Mouse (Mus musculus) kidney, postnatal 0 days (tissue): ENCODE measurements around the gene Cdkn2d. TPM values are rescaled to one million over a fixed set of nuclear protein-coding genes. Genes with fewer than 3 reads are reported as not detected.

Experiments
- ATAC-seq: fragments of 200-750 bp; cut with Nextera tagmentation; replicated peaks from 2 replicates; pipeline ENCODE4 v1.8.0; 2017; ENCODE audit warnings: low read depth, moderate number of reproducible peaks, moderate TSS enrichment, moderate library complexity; ENCODE audit not compliant: low FRiP score
- DNase-seq: peaks from one replicate; pipeline ENCODE4 v3.0.0-alpha.2; 2016; ENCODE audit warnings: low spot score
- H3K27ac ChIP-seq: fragments of 300-500 bp; sonication (generic); 2 replicates; pipeline ENCODE4 v1.5.1; 2014; ENCODE audit warnings: mild to moderate bottlenecking
- H3K27me3 ChIP-seq: fragments of 300-500 bp; sonication (generic); 2 replicates; pipeline ENCODE4 v1.6.1; 2014; ENCODE audit warnings: low read length, mixed read lengths; ENCODE audit not compliant: insufficient read depth
- H3K36me3 ChIP-seq: fragments of 300-500 bp; sonication (generic); 2 replicates; pipeline ENCODE4 v1.6.1; 2014; ENCODE audit warnings: low read length, mixed read lengths; ENCODE audit not compliant: insufficient read depth
- H3K4me1 ChIP-seq: fragments of 300-500 bp; sonication (generic); replicated peaks from 2 replicates; pipeline ENCODE4 v1.6.1; 2014; ENCODE audit warnings: antibody characterized with exemption, low read length, mixed read lengths; ENCODE audit not compliant: insufficient read depth
- H3K4me2 ChIP-seq: fragments of 300-500 bp; sonication (generic); 2 replicates; pipeline ENCODE4 v1.6.1; 2014; ENCODE audit warnings: mild to moderate bottlenecking, low read length, moderate library complexity, mixed read lengths
- H3K4me3 ChIP-seq: fragments of 300-500 bp; sonication (generic); replicated peaks from 2 replicates; pipeline ENCODE4 v1.5.1; 2014; ENCODE audit warnings: low read depth, low read length
- H3K9ac ChIP-seq: fragments of 300-500 bp; sonication (generic); 2 replicates; pipeline ENCODE4 v1.6.1; 2014; ENCODE audit warnings: low read depth, low read length
- H3K9me3 ChIP-seq: fragments of 300-500 bp; sonication (generic); replicated peaks from 2 replicates; pipeline ENCODE4 v1.6.1; 2016; ENCODE audit warnings: low read length, inconsistent platforms, mixed read lengths
- CTCF ChIP-seq: IDR thresholded peaks from 2 replicates; pipeline ENCODE4 v1.5.1; 2016; ENCODE audit warnings: antibody characterized with exemption, low read depth, mild to moderate bottlenecking, moderate library complexity
- WGBS: fragments of 180-500 bp; shearing (Covaris S2); extraction: QIAGEN DNeasy Blood & Tissue Kit; methylation state at CpG from one replicate; pipeline ENCODE4 v1.1.7; 2014; 5-methylcytosine and 5-hydroxymethylcytosine counted together
- polyA plus RNA-seq: library from polyadenylated mRNA; unstranded; fragments of >200 nt; fragmentation: Nextera tagmentation; extraction: Ambion mirVana; gene quantifications from 2 replicates; pipeline ENCODE4 v1.2.1, GENCODE M21; 2015

The Cdkn2d gene
- polyA plus RNA-seq, 1 experiment from 2014 or later, result 31.4 TPM

DNA sequence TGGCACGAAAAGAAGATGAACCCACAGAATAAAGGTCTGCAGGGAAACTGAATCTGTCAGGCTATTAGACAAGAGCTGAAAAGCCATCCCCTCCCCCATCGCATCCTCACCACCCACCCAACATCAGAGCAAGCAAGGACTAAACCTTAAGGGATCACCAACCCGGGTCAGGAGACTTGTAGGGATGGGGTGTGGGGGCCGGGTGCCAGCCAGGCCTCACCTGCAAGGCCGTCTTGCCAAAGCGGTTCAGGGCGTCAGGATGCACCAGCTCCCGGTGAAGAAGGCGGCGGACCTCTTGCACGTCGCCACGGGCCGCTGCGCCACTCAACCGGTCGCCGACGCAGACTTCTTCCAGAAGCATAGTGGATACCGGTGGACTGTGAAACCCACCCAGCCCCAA is 618 bp downstream of the Cdkn2d start:
- ATAC-seq, result no peak; the same call in 1 of the 2 replicates
- Histone ChIP-seq H3K9me3 (no peaks in the 10 kb centered on the region), H3K4me2 (peak overlapping the region; percentile 52), H3K36me3 (no peaks in the 10 kb centered on the region), H3K27me3 (no peaks in the 10 kb centered on the region), H3K4me1 (peaks cover 22% of the 10 kb centered on the region), H3K4me3 (peak overlapping the region; percentile 48), H3K9ac (peak overlapping the region; percentile 46), H3K27ac (peak overlapping the region; percentile 27)
- no peak for TF ChIP-seq CTCF
- WGBS, result 1% methylated on average over 20 of the region's 20 CpGs
- DNase-seq, result peak; percentile 56

DNA sequence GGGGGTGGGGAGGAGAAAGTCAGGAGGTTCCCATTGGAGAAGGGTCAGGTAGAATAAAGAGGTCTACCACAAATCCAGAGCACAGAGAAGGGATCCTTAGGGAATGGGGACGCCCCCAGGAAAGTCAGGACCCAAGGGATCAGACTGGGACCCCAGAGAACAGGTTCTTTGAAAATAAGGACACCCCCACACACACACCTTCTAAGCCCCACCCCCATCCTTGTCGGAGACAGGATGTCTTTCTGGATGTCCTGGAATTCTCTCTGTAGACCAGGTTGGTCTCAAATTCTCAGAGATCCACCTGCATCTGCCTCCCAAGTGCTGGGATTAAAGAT is 1.9 kb downstream of the Cdkn2d start:
- Histone ChIP-seq H3K27me3 (no peaks in the 10 kb centered on the region), H3K4me3 (no peak overlapping the region), H3K4me1 (peaks cover 22% of the 10 kb centered on the region), H3K36me3 (no peaks in the 10 kb centered on the region), H3K9me3 (no peaks in the 10 kb centered on the region), H3K9ac (no peak overlapping the region), H3K4me2 (peak overlapping the region; percentile 52), H3K27ac (no peak overlapping the region)
- TF ChIP-seq CTCF, result no peak
- no peak for DNase-seq
- WGBS, result 84% methylated on average over 2 of the region's 2 CpGs
- ATAC-seq, result no peak

DNA sequence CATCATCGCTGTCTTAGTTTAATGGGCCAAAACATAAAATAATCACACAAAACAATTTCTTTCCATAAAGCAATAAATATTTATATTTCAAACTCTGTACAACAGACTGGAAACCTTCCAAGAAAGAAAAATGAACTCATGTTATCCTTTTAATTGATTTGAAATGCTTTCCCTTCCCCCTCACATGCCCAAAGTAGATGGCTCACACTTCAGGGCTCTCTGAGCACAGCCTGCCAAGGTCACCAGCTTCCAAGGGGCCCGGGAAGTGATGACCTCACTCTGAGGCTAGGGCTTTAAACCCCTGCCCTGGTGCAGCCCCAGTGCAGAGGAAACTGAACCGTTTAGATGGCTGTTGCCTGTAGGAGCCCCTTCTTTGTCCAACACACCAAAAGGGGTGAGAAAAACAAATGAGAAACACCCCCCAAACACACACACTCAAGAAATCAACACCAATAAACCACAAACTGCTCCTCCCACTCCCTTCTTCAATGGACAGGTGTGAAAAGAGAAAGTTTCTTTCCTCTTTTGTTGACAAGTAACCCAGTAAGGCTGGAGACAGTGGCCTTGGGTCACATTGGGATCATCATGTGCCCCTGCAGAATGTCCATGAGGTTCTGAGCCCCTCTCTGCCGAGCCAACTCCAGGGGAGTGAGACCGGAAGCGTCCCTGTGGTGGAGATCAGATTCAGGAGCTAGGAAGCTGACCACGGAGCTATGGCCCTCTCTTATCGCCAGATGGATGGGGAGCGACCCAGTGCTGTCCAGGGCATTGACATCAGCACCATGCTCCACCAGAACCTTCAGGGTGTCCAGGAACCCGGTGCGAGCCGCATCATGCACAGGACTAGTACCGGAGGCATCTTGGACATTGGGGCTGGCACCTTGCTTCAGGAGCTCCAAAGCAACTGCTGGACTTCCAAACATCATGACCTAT is 2.5 kb downstream of the Cdkn2d start:
- ATAC-seq (no peak), DNase-seq (peak; percentile 20)
- Histone ChIP-seq H3K4me1 (peaks cover 22% of the 10 kb centered on the region), H3K27me3 (no peaks in the 10 kb centered on the region), H3K9ac (peak overlapping the region; percentile 76; the same call in 1 of the 2 replicates), H3K27ac (peak overlapping the region; percentile 94), H3K36me3 (no peaks in the 10 kb centered on the region), H3K4me2 (peak overlapping the region; percentile 79), H3K4me3 (peak overlapping the region; percentile 86), H3K9me3 (no peaks in the 10 kb centered on the region)
- no peak for TF ChIP-seq CTCF
- 68% methylated on average over 13 of the region's 13 CpGs for WGBS

DNA sequence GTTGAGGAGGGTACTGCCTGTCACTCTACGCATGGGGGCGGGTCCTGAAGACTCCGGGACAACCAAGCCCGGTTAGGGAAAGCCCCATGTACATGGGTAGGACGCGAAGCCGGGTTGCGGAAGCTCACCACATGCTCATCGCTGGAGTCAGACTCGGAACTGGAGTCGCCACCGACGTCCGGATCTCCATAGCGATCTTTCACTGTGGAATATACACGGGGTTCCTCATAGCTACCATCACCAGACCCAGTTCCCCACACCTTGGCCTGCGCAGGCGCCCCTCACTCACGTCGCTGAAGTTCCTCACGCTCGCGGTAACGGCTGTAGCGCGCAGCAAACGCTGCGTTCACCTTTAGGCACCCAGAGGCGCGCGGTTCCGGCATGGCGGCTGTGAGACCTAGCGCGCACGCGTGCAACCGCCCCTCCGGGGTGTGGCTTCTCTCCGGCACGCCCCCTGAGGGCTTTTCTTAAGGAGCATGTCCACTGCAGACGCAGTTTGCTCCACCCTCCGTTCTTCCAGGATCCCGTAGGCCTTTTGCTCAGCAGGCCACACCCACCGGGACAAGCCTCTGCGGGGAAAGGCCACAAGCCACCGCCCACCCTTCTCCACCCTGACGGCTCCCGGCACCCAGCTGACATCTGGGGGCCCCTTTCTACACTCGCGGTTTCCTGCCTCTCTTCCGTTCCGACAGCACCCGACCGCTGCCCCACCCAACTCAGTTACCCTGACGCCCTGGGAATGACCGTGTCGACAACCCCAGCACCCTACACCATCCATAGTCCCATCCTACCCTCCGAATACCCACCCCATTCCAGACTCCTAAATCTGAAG is 3.4 kb downstream of the Cdkn2d start, which contains the start of gene Kri1:
Gene Kri1 (minus strand): TSS at position 399 of the 832 bp plus-strand sequence.
- DNase-seq, result peak; percentile 100
- peak within 1 kb of the TSS; percentile 94 for H3K27ac ChIP-seq
- no peaks in the 10 kb centered on the region for H3K36me3 ChIP-seq
- ATAC-seq, result peak; percentile 65
- peak within 1 kb of the TSS; percentile 86 for H3K4me3 ChIP-seq
- H3K27me3 ChIP-seq, result no peaks in the 10 kb centered on the region
- TF ChIP-seq CTCF, result peak; percentile 37; the same call in 1 of the 2 replicates
- peak within 1 kb of the TSS; percentile 79 for H3K4me2 ChIP-seq
- whole genome bisulfite sequencing, result under 1% methylated on average over 59 of the region's 59 CpGs
- peak within 1 kb of the TSS; percentile 76 for H3K9ac ChIP-seq
- H3K4me1 ChIP-seq, result peaks cover 22% of the 10 kb centered on the region
- no peaks in the 10 kb centered on the region for H3K9me3 ChIP-seq

DNA sequence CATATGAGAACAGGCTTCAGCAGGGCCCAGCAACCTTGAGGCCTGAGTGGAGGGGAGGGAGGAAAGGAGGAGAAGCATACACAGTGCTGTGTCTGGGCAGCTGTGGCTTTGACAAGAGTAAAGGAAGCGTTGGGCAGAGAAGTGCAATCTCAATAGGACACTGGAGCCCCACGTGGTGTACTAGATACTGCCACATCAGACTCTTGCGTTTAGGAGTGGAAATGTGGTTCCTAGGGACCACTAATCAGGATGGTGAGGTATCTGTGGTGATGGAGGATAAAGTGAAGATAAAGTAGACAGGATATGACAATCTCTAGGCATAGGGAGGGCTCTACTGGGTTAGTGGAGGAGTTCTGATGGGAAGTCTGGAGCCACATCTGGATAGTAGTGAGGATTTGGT is 4.5 kb downstream of the Cdkn2d start:
- Histone ChIP-seq H3K4me1 (peaks cover 22% of the 10 kb centered on the region), H3K4me2 (peak overlapping the region; percentile 79), H3K27ac (no peak overlapping the region), H3K9ac (0 out of 2 replicates have a peak overlapping the region, but pooled peaks have one; percentile 76), H3K4me3 (peak overlapping the region; percentile 86; the same call in 1 of the 2 replicates), H3K36me3 (peaks cover 5% of the 10 kb centered on the region), H3K27me3 (no peaks in the 10 kb centered on the region), H3K9me3 (no peaks in the 10 kb centered on the region)
- ATAC-seq, result no peak
- TF ChIP-seq CTCF, result no peak
- no peak for DNase-seq
- 64% methylated on average over 3 of the region's 3 CpGs for WGBS

DNA sequence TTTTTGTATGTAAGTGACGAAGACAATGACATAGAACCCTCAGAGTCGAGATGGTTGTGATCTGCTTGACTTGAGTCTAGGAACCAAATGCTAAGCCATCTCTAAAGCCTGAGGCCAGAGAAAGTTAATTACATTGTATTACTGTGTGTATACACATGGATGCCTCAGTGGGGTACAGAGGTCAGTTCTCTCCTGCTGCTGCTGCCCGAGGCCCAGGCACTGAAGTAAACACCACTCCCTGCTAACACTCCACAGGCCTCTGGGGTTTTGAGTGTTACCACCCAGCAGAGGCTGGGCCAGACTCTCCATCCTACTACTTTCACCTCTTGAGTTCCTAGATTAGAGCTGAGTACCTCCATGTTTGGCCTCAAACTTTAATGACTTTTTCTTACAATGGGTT is 7.2 kb downstream of the Cdkn2d start:
- no peak for ATAC-seq
- WGBS, result 75% methylated on average over 3 of the region's 3 CpGs

More for the DNA sequence above, 7.2 kb downstream of the Cdkn2d start:
- no peak for DNase-seq
- Histone ChIP-seq H3K27ac (no peak overlapping the region), H3K9ac (no peak overlapping the region), H3K4me1 (peaks cover 8% of the 10 kb centered on the region), H3K4me3 (no peak overlapping the region), H3K9me3 (no peaks in the 10 kb centered on the region), H3K27me3 (no peaks in the 10 kb centered on the region), H3K36me3 (peaks cover 29% of the 10 kb centered on the region), H3K4me2 (no peak overlapping the region)
- no peak for TF ChIP-seq CTCF
